Mouse (Mus musculus) embryonic facial prominence, embryonic 11.5 days (tissue): Measurements from ENCODE around the gene Cdh12. TPM values are rescaled to one million over a fixed set of nuclear protein-coding genes. Genes with fewer than 3 reads are reported as not detected.
A peak's percentile ranks its signal among the peaks of the same experiment; 100 is the strongest.

Experiments
- ATAC-seq: fragments of 200-750 bp; cut with Nextera tagmentation; replicated peaks from 2 replicates; pipeline ENCODE4 v1.8.0; 2017; ENCODE audit warnings: low read depth; ENCODE audit not compliant: insufficient number of reproducible peaks, low FRiP score, low TSS enrichment
- DNase-seq: peaks from one replicate; pipeline ENCODE4 v3.0.0-alpha.2; 2015; ENCODE audit warnings: low spot score
- H3K27ac ChIP-seq: fragments of 300-500 bp; sonication (generic); replicated peaks from 2 replicates; pipeline ENCODE4 v1.5.1; 2014; ENCODE audit warnings: mild to moderate bottlenecking, low read depth, low read length, control low read depth
- H3K27me3 ChIP-seq: fragments of 300-500 bp; sonication (generic); 2 replicates; pipeline ENCODE4 v1.6.1; 2014; ENCODE audit warnings: mild to moderate bottlenecking, low read length, moderate library complexity, mixed read lengths; ENCODE audit not compliant: control insufficient read depth, insufficient read depth
- H3K36me3 ChIP-seq: fragments of 300-500 bp; sonication (generic); replicated peaks from 2 replicates; pipeline ENCODE4 v1.6.1; 2014; ENCODE audit warnings: low read depth, mild to moderate bottlenecking, low read length, moderate library complexity, mixed read lengths; ENCODE audit not compliant: control insufficient read depth, insufficient read depth
- H3K4me1 ChIP-seq: fragments of 300-500 bp; sonication (generic); 2 replicates; pipeline ENCODE4 v1.6.1; 2014; ENCODE audit warnings: low read length, mixed read lengths; ENCODE audit not compliant: control insufficient read depth, insufficient read depth
- H3K4me2 ChIP-seq: fragments of 300-500 bp; sonication (generic); 2 replicates; pipeline ENCODE4 v1.6.1; 2014; ENCODE audit warnings: low read depth, mild to moderate bottlenecking, control low read depth, low read length, moderate library complexity
- H3K4me3 ChIP-seq: fragments of 300-500 bp; sonication (generic); 2 replicates; pipeline ENCODE4 v1.5.1; 2014; ENCODE audit warnings: low read depth, low read length, control low read depth
- H3K9ac ChIP-seq: fragments of 300-500 bp; sonication (generic); replicated peaks from 2 replicates; pipeline ENCODE4 v1.6.1; 2014; ENCODE audit warnings: mild to moderate bottlenecking, control low read depth, low read length
- H3K9me3 ChIP-seq: fragments of 300-500 bp; sonication (generic); replicated peaks from 2 replicates; pipeline ENCODE4 v1.6.1; 2016; ENCODE audit warnings: mild to moderate bottlenecking, low read length, inconsistent platforms, mixed read lengths; ENCODE audit not compliant: control insufficient read depth
- WGBS: fragments of 180-500 bp; shearing (Covaris S2); extraction: QIAGEN DNeasy Blood & Tissue Kit; methylation state at CpG from one replicate; pipeline ENCODE4 v1.1.7; 2014; 5-methylcytosine and 5-hydroxymethylcytosine counted together
- polyA plus RNA-seq: library from polyadenylated mRNA; unstranded; fragments of >200 nt; fragmentation: Nextera tagmentation; extraction: Ambion mirVana; gene quantifications from 2 replicates; pipeline ENCODE4 v1.2.1, GENCODE M21; 2014

Gene Cdh12
- polyA plus RNA-seq, 1 experiment from 2014 or later, result 0.25 TPM

DNA sequence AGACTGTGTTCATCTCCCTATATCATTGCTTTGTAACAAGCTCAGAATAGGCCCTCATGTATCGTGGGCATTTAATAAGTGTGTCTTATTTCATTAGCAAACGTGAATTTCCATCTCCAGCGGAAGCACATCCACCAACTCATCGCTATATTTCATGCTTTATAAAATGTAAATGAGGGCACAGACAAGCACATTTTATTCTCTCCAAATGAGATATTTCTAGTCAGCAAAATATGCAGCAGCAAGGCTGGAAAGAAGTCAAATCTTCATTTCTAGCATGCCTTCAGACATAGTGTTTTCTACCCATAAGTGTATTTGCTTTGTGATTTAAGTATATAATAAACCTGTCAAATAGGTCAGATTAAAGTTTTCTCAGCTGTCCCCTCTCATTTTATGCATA, 262.8 kb downstream of the Cdh12 start:
- WGBS, result 76% methylated on average over 4 of the region's 4 CpGs
- H3K4me3 ChIP-seq, result no peak overlapping the region

DNA sequence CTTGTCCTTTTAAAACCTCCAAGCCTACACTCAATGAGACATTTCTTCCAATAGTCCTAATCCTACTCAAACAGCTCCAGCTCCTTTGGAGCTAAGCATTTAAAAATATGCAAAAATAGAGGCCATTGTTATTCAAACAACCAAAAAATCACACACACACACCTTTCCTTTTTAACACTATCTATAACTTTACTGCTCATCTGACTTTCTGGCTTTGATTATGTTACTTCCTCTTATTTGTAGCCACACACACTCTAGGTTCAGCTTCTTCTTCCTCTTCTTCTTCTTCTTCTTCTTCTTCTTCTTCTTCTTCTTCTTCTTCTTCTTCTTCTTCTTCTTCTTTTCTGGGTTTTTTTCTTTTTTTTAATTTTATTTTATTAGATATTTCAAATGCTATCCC, 323.2 kb downstream of the Cdh12 start:
- H3K4me1 ChIP-seq, result no peaks in the 10 kb centered on the region
- H3K9ac ChIP-seq, result no peak overlapping the region
- no peak overlapping the region for H3K4me2 ChIP-seq
- H3K27ac ChIP-seq, result no peak overlapping the region
- no peaks in the 10 kb centered on the region for H3K36me3 ChIP-seq
- H3K27me3 ChIP-seq, result no peaks in the 10 kb centered on the region
- ATAC-seq (no peak), DNase-seq (no peak)
- H3K4me3 ChIP-seq, result no peak overlapping the region
- H3K9me3 ChIP-seq, result no peaks in the 10 kb centered on the region

More for the DNA sequence above, 262.8 kb downstream of the Cdh12 start:
- Histone ChIP-seq H3K36me3 (no peaks in the 10 kb centered on the region), H3K9me3 (no peaks in the 10 kb centered on the region), H3K27ac (no peak overlapping the region), H3K9ac (no peak overlapping the region), H3K4me2 (no peak overlapping the region), H3K4me1 (no peaks in the 10 kb centered on the region), H3K27me3 (no peaks in the 10 kb centered on the region)
- DNase-seq, result no peak
- no peak for ATAC-seq

DNA sequence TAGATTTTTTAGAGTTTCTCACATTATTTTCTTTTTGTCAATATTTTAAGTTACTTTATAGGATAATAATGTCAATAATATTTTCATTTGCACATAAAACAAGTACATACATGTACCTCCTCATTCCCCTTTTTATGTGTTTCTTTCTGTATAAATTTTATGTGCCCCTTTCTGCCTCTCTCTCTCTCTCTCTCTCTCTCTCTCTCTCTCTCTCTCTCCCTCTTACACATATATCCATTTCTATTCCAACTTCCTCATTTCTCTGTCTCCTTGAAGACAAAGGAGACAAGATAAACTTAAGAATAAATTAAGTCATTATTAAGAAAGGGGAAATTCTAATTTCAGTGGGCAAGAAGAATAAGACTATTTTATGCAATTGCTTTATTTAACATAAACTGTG, 324.4 kb downstream of the Cdh12 start:
- H3K9me3 ChIP-seq, result no peaks in the 10 kb centered on the region
- no peaks in the 10 kb centered on the region for H3K36me3 ChIP-seq
- no peaks in the 10 kb centered on the region for H3K27me3 ChIP-seq
- H3K27ac ChIP-seq, result no peak overlapping the region
- ATAC-seq (no peak), DNase-seq (no peak)
- H3K4me3 ChIP-seq, result no peak overlapping the region
- no peak overlapping the region for H3K9ac ChIP-seq
- no peaks in the 10 kb centered on the region for H3K4me1 ChIP-seq
- no peak overlapping the region for H3K4me2 ChIP-seq

DNA sequence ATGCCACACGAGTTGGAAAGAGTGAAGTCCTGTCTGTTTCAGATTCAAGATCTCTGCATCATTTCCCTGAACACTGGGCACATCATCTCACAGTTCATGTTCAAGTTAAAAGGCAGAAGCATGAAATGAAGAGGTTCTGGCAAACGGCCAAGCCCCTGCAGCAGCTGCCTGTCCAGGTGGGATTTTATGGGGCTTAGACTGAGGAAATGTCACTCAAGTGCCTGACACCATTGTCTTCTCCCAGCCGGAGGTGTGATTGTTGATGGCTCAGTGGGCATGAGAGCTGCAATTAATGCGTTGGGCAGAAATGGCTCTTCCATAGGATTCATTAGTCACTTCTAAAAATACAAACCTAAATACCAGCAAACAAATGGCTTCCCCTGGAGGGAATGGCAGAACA, 347.9 kb downstream of the Cdh12 start:
- no peak overlapping the region for H3K4me2 ChIP-seq
- 56% methylated on average over 4 of the region's 4 CpGs for WGBS
- no peak for ATAC-seq

GRCm38 (mm10) chr15:20798541-20798940, 349.5 kb downstream of the Cdh12 start:
- H3K4me2 ChIP-seq, result no peak overlapping the region
- WGBS, result 86% methylated on average over 2 of the region's 2 CpGs

More for the DNA sequence above, 347.9 kb downstream of the Cdh12 start:
- Histone ChIP-seq H3K4me1 (no peaks in the 10 kb centered on the region), H3K27me3 (no peaks in the 10 kb centered on the region), H3K9me3 (no peaks in the 10 kb centered on the region), H3K9ac (no peak overlapping the region), H3K27ac (no peak overlapping the region), H3K4me3 (no peak overlapping the region), H3K36me3 (no peaks in the 10 kb centered on the region)
- peak; percentile 20 for DNase-seq

DNA sequence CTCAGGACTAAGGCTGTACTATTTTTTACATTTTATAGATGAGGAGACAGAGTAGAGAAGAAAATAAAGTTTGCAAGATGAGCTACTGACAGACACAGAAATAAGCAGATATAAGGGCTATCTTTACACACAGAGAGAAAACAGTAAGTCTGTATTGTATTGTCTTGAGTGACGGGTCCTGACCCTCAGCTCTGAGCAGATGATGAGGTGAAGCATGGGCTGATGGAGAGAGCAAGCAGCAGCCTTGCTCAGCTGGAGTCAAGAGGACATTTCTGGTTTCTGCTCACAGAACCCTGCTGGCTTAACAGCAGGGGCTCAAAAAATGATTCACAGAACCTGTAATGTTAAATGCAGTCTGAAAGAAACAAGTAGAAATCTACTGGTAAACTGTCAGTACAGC, 386.8 kb downstream of the Cdh12 start:
- no peak for ATAC-seq
- no peak overlapping the region for H3K4me2 ChIP-seq
- H3K27me3 ChIP-seq, result no peaks in the 10 kb centered on the region
- no peak overlapping the region for H3K4me3 ChIP-seq
- no peaks in the 10 kb centered on the region for H3K4me1 ChIP-seq
- no peak overlapping the region for H3K27ac ChIP-seq
- H3K9ac ChIP-seq, result no peak overlapping the region
- no peak for DNase-seq
- H3K36me3 ChIP-seq, result no peaks in the 10 kb centered on the region
- H3K9me3 ChIP-seq, result no peaks in the 10 kb centered on the region
- 56% methylated on average over 1 of the region's 1 CpGs for WGBS

More at GRCm38 (mm10) chr15:20798541-20798940, 349.5 kb downstream of the Cdh12 start:
- DNase-seq (no peak), ATAC-seq (no peak)
- H3K9ac ChIP-seq, result no peak overlapping the region
- H3K4me3 ChIP-seq, result no peak overlapping the region
- H3K9me3 ChIP-seq, result no peaks in the 10 kb centered on the region
- no peaks in the 10 kb centered on the region for H3K27me3 ChIP-seq
- no peak overlapping the region for H3K27ac ChIP-seq
- no peaks in the 10 kb centered on the region for H3K36me3 ChIP-seq
- H3K4me1 ChIP-seq, result no peaks in the 10 kb centered on the region

GRCm38 (mm10) chr15:20836991-20837390, 387.9 kb downstream of the Cdh12 start:
- no peak overlapping the region for H3K9ac ChIP-seq
- ATAC-seq, result no peak
- no peak overlapping the region for H3K4me2 ChIP-seq
- no peaks in the 10 kb centered on the region for H3K36me3 ChIP-seq
- no peaks in the 10 kb centered on the region for H3K9me3 ChIP-seq
- H3K27ac ChIP-seq, result no peak overlapping the region
- WGBS, result 36% methylated on average over 3 of the region's 3 CpGs
- no peaks in the 10 kb centered on the region for H3K4me1 ChIP-seq
- H3K27me3 ChIP-seq, result no peaks in the 10 kb centered on the region
- H3K4me3 ChIP-seq, result no peak overlapping the region
- DNase-seq, result no peak

GRCm38 (mm10) chr15:20841479-20841878, 392.4 kb downstream of the Cdh12 start:
- ATAC-seq, result no peak
- Histone ChIP-seq H3K36me3 (no peaks in the 10 kb centered on the region), H3K9me3 (no peaks in the 10 kb centered on the region), H3K4me3 (no peak overlapping the region), H3K27ac (no peak overlapping the region), H3K9ac (no peak overlapping the region), H3K4me1 (no peaks in the 10 kb centered on the region), H3K4me2 (no peak overlapping the region), H3K27me3 (no peaks in the 10 kb centered on the region)
- 87% methylated on average over 5 of the region's 5 CpGs for WGBS
- no peak for DNase-seq
